Mouse (Mus musculus) myocyte (in vitro differentiated cells): ENCODE results near the gene Unc119b. TPM values are rescaled to one million over a fixed set of nuclear protein-coding genes. Genes with fewer than 3 reads are reported as not detected.

Source experiments
- H3K27me3 ChIP-seq: one replicate; pipeline ENCODE4 v1.6.1; 2011; ENCODE audit not compliant: control insufficient read depth, insufficient read depth, insufficient read length
- H3K36me3 ChIP-seq: one replicate; pipeline ENCODE4 v1.6.1; 2011; ENCODE audit not compliant: control insufficient read depth, insufficient read depth
- H3K4me2 ChIP-seq: one replicate; pipeline ENCODE4 v1.6.1; 2011; ENCODE audit warnings: low read depth, control low read depth
- H3K4me3 ChIP-seq: one replicate; pipeline ENCODE4 v1.5.1; 2011; ENCODE audit warnings: mild to moderate bottlenecking, control low read depth, moderate library complexity
- H3K79me2 ChIP-seq: one replicate; pipeline ENCODE4 v1.6.1; 2011; ENCODE audit not compliant: control insufficient read depth, insufficient read depth
- H3ac ChIP-seq: one replicate; pipeline ENCODE4 v1.6.1; 2011; ENCODE audit not compliant: control insufficient read depth, insufficient read length
- CEBPB ChIP-seq: IDR thresholded peaks from 2 replicates; pipeline ENCODE4 v1.6.1; 2011; ENCODE audit warnings: mild to moderate bottlenecking, moderate library complexity; ENCODE audit not compliant: poor library complexity, insufficient read depth, severe bottlenecking
- E2F4 ChIP-seq: IDR thresholded peaks from one replicate; pipeline ENCODE4 v1.6.1; 2011; ENCODE audit warnings: mild to moderate bottlenecking, control low read depth, moderate library complexity; ENCODE audit not compliant: insufficient read depth
- MAX ChIP-seq: IDR thresholded peaks from one replicate; pipeline ENCODE4 v1.6.1; 2011; ENCODE audit warnings: low read depth, mild to moderate bottlenecking, control low read depth
- MYOD1 ChIP-seq, 3 experiments: IDR thresholded peaks; one replicate each; pipeline ENCODE4 v1.6.1; 2011; ENCODE audit warnings: control low read depth in 2 of 3, low read depth in 2 of 3, mild to moderate bottlenecking in 2 of 3, moderate library complexity in 1 of 3; ENCODE audit not compliant: insufficient read length in 2 of 3, control insufficient read depth in 1 of 3
- MYOG ChIP-seq, 3 experiments: IDR thresholded peaks; one replicate each; pipeline ENCODE4 v1.6.1; 2011; ENCODE audit warnings: control low read depth in 2 of 3, low read depth in 2 of 3, mild to moderate bottlenecking in 2 of 3; ENCODE audit not compliant: insufficient read length in 2 of 3, control insufficient read depth in 1 of 3, insufficient read depth in 1 of 3
- POLR2A ChIP-seq: IDR thresholded peaks from one replicate; pipeline ENCODE4 v1.6.1; 2011; ENCODE audit warnings: low read depth, mild to moderate bottlenecking, control low read depth, moderate library complexity; ENCODE audit not compliant: insufficient read length
- POLR2AphosphoS2 ChIP-seq: IDR thresholded peaks from one replicate; pipeline ENCODE4 v1.6.1; 2011; ENCODE audit warnings: low read depth, control low read depth; ENCODE audit not compliant: insufficient read length
- REST ChIP-seq: IDR thresholded peaks from one replicate; pipeline ENCODE4 v1.6.1; 2011; ENCODE audit warnings: mild to moderate bottlenecking, control low read depth, moderate library complexity; ENCODE audit not compliant: insufficient read depth, insufficient read length
- SRF ChIP-seq: IDR thresholded peaks from one replicate; pipeline ENCODE4 v1.6.1; 2011; ENCODE audit warnings: low read depth; ENCODE audit not compliant: control insufficient read depth, insufficient read length
- TCF12 ChIP-seq: IDR thresholded peaks from one replicate; pipeline ENCODE4 v1.6.1; 2011; ENCODE audit warnings: mild to moderate bottlenecking, control low read depth; ENCODE audit not compliant: poor library complexity, insufficient read depth, severe bottlenecking
- TCF3 ChIP-seq: IDR thresholded peaks from one replicate; pipeline ENCODE4 v1.6.1; 2011; ENCODE audit warnings: low read depth, control low read depth; ENCODE audit not compliant: insufficient read length
- USF1 ChIP-seq: IDR thresholded peaks from one replicate; pipeline ENCODE4 v1.6.1; 2011; ENCODE audit warnings: low read depth, mild to moderate bottlenecking, control low read depth, moderate library complexity
- polyA plus RNA-seq: library from polyadenylated mRNA; unstranded; fragments of >200 nt; fragmentation: generic; extraction: Trizol; gene quantifications from one replicate; pipeline ENCODE4 v1.2.1, GENCODE M21; 2012; ENCODE audit warnings: missing spikeins

Unc119b gene
- 24.5 TPM for polyA plus RNA-seq

GRCm38 (mm10) chr5:115134234-115135165, at the start of gene Unc119b:
Unc119b (minus strand) TSS chr5:115134975.
- Histone ChIP-seq H3K4me3 (peak within 1 kb of the TSS; percentile 49), H3K27me3 (no peaks in the 10 kb centered on the region), H3K79me2 (peaks cover 16% of the 10 kb centered on the region), H3K36me3 (no peaks in the 10 kb centered on the region), H3ac (peak within 1 kb of the TSS; percentile 63), H3K4me2 (peak within 1 kb of the TSS; percentile 99)
- no peak for TF ChIP-seq TCF3
- TF ChIP-seq REST: no peak
- TF ChIP-seq POLR2A: peak; percentile 75
- TF ChIP-seq USF1: no peak
- peak; percentile 70 for TF ChIP-seq POLR2AphosphoS2
- no peak for TF ChIP-seq TCF12
- TF ChIP-seq MYOG (IDR thresholded peaks at IDR 0.05; ENCODE audit: control insufficient read depth in 1 of 3, insufficient read depth in 1 of 3, insufficient read length in 2 of 3, low read depth in 2 of 3): no peak
- no peak for TF ChIP-seq MAX

GRCm38 (mm10) chr5:115183482-115183881, 48.7 kb upstream of the Unc119b start:
- Histone ChIP-seq H3ac (no peak overlapping the region), H3K4me2 (no peak overlapping the region), H3K4me3 (no peak overlapping the region), H3K79me2 (no peaks in the 10 kb centered on the region), H3K27me3 (peaks cover 3% of the 10 kb centered on the region), H3K36me3 (no peaks in the 10 kb centered on the region)
- TF ChIP-seq CEBPB (no peak), REST (no peak), TCF12 (no peak), MAX (no peak), MYOG (IDR thresholded peaks at IDR 0.05; ENCODE audit: control insufficient read depth in 1 of 3, insufficient read depth in 1 of 3, insufficient read length in 2 of 3, low read depth in 2 of 3) (no peak), SRF (no peak), TCF3 (no peak), POLR2AphosphoS2 (no peak), MYOD1 (IDR thresholded peaks at IDR 0.05; ENCODE audit: control insufficient read depth in 1 of 3, insufficient read length in 2 of 3, low read depth in 2 of 3) (no peak), USF1 (no peak)

GRCm38 (mm10) chr5:115182925-115183324, 48.1 kb upstream of the Unc119b start:
- TF ChIP-seq MYOG (IDR thresholded peaks at IDR 0.05; ENCODE audit: control insufficient read depth in 1 of 3, insufficient read depth in 1 of 3, insufficient read length in 2 of 3, low read depth in 2 of 3): no peak
- no peak for TF ChIP-seq REST
- TF ChIP-seq MYOD1 (IDR thresholded peaks at IDR 0.05; ENCODE audit: control insufficient read depth in 1 of 3, insufficient read length in 2 of 3, low read depth in 2 of 3): no peak
- TF ChIP-seq POLR2AphosphoS2: no peak
- TF ChIP-seq TCF3: no peak
- no peak for TF ChIP-seq MAX
- no peak for TF ChIP-seq TCF12
- no peak for TF ChIP-seq CEBPB
- no peak for TF ChIP-seq SRF
- no peak for TF ChIP-seq USF1
- TF ChIP-seq E2F4: no peak
- no peak for TF ChIP-seq POLR2A
- Histone ChIP-seq H3K4me2 (no peak overlapping the region), H3K79me2 (no peaks in the 10 kb centered on the region), H3K27me3 (peaks cover 8% of the 10 kb centered on the region), H3K4me3 (no peak overlapping the region), H3ac (no peak overlapping the region), H3K36me3 (no peaks in the 10 kb centered on the region)

GRCm38 (mm10) chr5:115181248-115181940, 46.6 kb upstream of the Unc119b start:
- peaks cover 17% of the 10 kb centered on the region for H3K27me3 ChIP-seq
- no peaks in the 10 kb centered on the region for H3K36me3 ChIP-seq
- no peak overlapping the region for H3K4me2 ChIP-seq
- H3K79me2 ChIP-seq: no peaks in the 10 kb centered on the region
- no peak for TF ChIP-seq TCF3
- no peak for TF ChIP-seq TCF12
- TF ChIP-seq SRF: peak; percentile 13
- no peak for TF ChIP-seq REST
- no peak for TF ChIP-seq USF1
- no peak for TF ChIP-seq POLR2AphosphoS2
- peak in 1 of 3 experiments; percentile 42 for TF ChIP-seq MYOG (IDR thresholded peaks at IDR 0.05; ENCODE audit: control insufficient read depth in 1 of 3, insufficient read depth in 1 of 3, insufficient read length in 2 of 3, low read depth in 2 of 3)
- TF ChIP-seq CEBPB: no peak
- TF ChIP-seq MYOD1 (IDR thresholded peaks at IDR 0.05; ENCODE audit: control insufficient read depth in 1 of 3, insufficient read length in 2 of 3, low read depth in 2 of 3): peak in 1 of 3 experiments; percentile 28
- TF ChIP-seq MAX: no peak
- no peak for TF ChIP-seq E2F4
- TF ChIP-seq POLR2A: no peak
- H3ac ChIP-seq: no peak overlapping the region
- no peak overlapping the region for H3K4me3 ChIP-seq
